Mouse (Mus musculus) liver, adult 2 months (tissue): ENCODE measurements around the gene Olfr160. TPM values are rescaled to one million over a fixed set of nuclear protein-coding genes. Genes with fewer than 3 reads are reported as not detected.

Source experiments
- DNase-seq: peaks from one replicate; pipeline ENCODE4 v3.0.0-alpha.2; 2011; ENCODE audit warnings: low read depth, low spot score; ENCODE audit errors: extremely low read depth
- H3K27ac ChIP-seq: fragments of 200-500 bp; replicated peaks from 2 replicates; pipeline ENCODE4 v1.5.1; 2012; ENCODE audit warnings: low read depth, mild to moderate bottlenecking, control low read depth, inconsistent platforms, low read length; ENCODE audit not compliant: insufficient read depth
- H3K27me3 ChIP-seq: fragments of 200-500 bp; 2 replicates; pipeline ENCODE4 v1.6.1; 2012; ENCODE audit warnings: mild to moderate bottlenecking, moderate library complexity, low read length, inconsistent platforms; ENCODE audit not compliant: control insufficient read depth, insufficient read depth
- H3K36me3 ChIP-seq: fragments of 200-500 bp; 2 replicates; pipeline ENCODE4 v1.6.1; 2012; ENCODE audit warnings: low read length, inconsistent platforms; ENCODE audit not compliant: control insufficient read depth, insufficient read depth
- H3K4me1 ChIP-seq: fragments of 200-500 bp; 2 replicates; pipeline ENCODE4 v1.6.1; 2011; ENCODE audit warnings: low read length; ENCODE audit not compliant: control insufficient read depth, insufficient read depth
- H3K4me3 ChIP-seq: fragments of 200-500 bp; 2 replicates; pipeline ENCODE4 v1.5.1; 2011; ENCODE audit warnings: low read depth, mild to moderate bottlenecking, control low read depth, low read length, moderate library complexity; ENCODE audit not compliant: insufficient read depth
- H3K79me2 ChIP-seq: fragments of 200-500 bp; 2 replicates; pipeline ENCODE4 v1.6.1; 2012; ENCODE audit warnings: inconsistent platforms, mild to moderate bottlenecking, low read length, moderate library complexity; ENCODE audit not compliant: control insufficient read depth, insufficient read depth
- H3K9ac ChIP-seq: fragments of 200-500 bp; 2 replicates; pipeline ENCODE4 v1.6.1; 2012; ENCODE audit warnings: low read depth, mild to moderate bottlenecking, control low read depth, inconsistent platforms, low read length
- CTCF ChIP-seq: fragments of 200-500 bp; IDR thresholded peaks from 2 replicates; pipeline ENCODE4 v1.5.1; 2011; ENCODE audit warnings: low read depth, low read length, control low read depth
- POLR2A ChIP-seq: fragments of 200-500 bp; IDR thresholded peaks from 2 replicates; pipeline ENCODE4 v1.6.1; 2011; ENCODE audit warnings: low read length, control low read depth; ENCODE audit not compliant: insufficient read depth; ENCODE audit errors: extremely low read depth
- WGBS: fragments of 180-500 bp; shearing (Covaris S2); methylation state at CpG from one replicate; pipeline ENCODE4 v1.1.7; 2018; 5-methylcytosine and 5-hydroxymethylcytosine counted together
- polyA plus RNA-seq: library from polyadenylated mRNA; depleted of rRNA; stranded (reverse); fragments of >200 nt; gene quantifications from 2 replicates; pipeline ENCODE4 v1.2.3, GENCODE M21; 2012
- total RNA-seq: library from RNA; depleted of rRNA; stranded (reverse); fragments of >200 nt; gene quantifications from 2 replicates; pipeline ENCODE4 v1.2.3, GENCODE M21; 2014

The Olfr160 gene
- total and polyA plus RNA-seq, 2 experiments: not detected

GRCm38 (mm10) chr9:37744806-37745205, 28.8 kb upstream of the Olfr160 start, which contains the start of gene Olfr874:
TSS of gene Olfr874 (plus strand) at chr9:37745106.
- H3K79me2 ChIP-seq: no peaks in the 10 kb centered on the region
- no peaks in the 10 kb centered on the region for H3K36me3 ChIP-seq
- no peak for DNase-seq
- no peak within 1 kb of the TSS for H3K4me3 ChIP-seq
- H3K27ac ChIP-seq: no peak within 1 kb of the TSS
- TF ChIP-seq POLR2A (no peak), CTCF (no peak)
- no peaks in the 10 kb centered on the region for H3K4me1 ChIP-seq
- H3K27me3 ChIP-seq: no peaks in the 10 kb centered on the region
- no peak within 1 kb of the TSS for H3K9ac ChIP-seq

- no peaks in the 10 kb centered on the region for H3K79me2 ChIP-seq
- no peak overlapping the region for H3K4me3 ChIP-seq
- 95% methylated on average over 1 of the region's 1 CpGs for WGBS
- H3K4me1 ChIP-seq: no peaks in the 10 kb centered on the region
- H3K27ac ChIP-seq: no peak overlapping the region
- TF ChIP-seq CTCF: no peak
- no peak for TF ChIP-seq POLR2A
- H3K9ac ChIP-seq: no peak overlapping the region
- no peaks in the 10 kb centered on the region for H3K36me3 ChIP-seq
- H3K27me3 ChIP-seq: no peaks in the 10 kb centered on the region
- DNase-seq: no peak
Observed at GRCm38 (mm10) chr9:37734310-37734709, 18.3 kb upstream of the Olfr160 start.

GRCm38 (mm10) chr9:37689970-37690686, 25.9 kb downstream of the Olfr160 start:
- Histone ChIP-seq H3K36me3 (no peaks in the 10 kb centered on the region), H3K27me3 (no peaks in the 10 kb centered on the region), H3K9ac (no peak overlapping the region), H3K27ac (no peak overlapping the region), H3K4me3 (no peak overlapping the region), H3K79me2 (no peaks in the 10 kb centered on the region), H3K4me1 (no peaks in the 10 kb centered on the region)
- peak; percentile 29 for DNase-seq
- 64% methylated on average over 5 of the region's 5 CpGs for WGBS
- TF ChIP-seq POLR2A: no peak
- peak; percentile 44; the same call in 1 of the 2 replicates for TF ChIP-seq CTCF

- no peak overlapping the region for H3K27ac ChIP-seq
- H3K4me1 ChIP-seq: no peaks in the 10 kb centered on the region
- no peak overlapping the region for H3K9ac ChIP-seq
- DNase-seq: no peak
- TF ChIP-seq CTCF: no peak
- no peak for TF ChIP-seq POLR2A
- no peaks in the 10 kb centered on the region for H3K79me2 ChIP-seq
- H3K4me3 ChIP-seq: no peak overlapping the region
- no peaks in the 10 kb centered on the region for H3K36me3 ChIP-seq
- 48% methylated on average over 3 of the region's 3 CpGs for WGBS
- H3K27me3 ChIP-seq: no peaks in the 10 kb centered on the region
Observed at GRCm38 (mm10) chr9:37687941-37688303, 28.1 kb downstream of the Olfr160 start.

GRCm38 (mm10) chr9:37687288-37687940, 28.6 kb downstream of the Olfr160 start:
- no peak for DNase-seq
- Histone ChIP-seq H3K79me2 (no peaks in the 10 kb centered on the region), H3K36me3 (no peaks in the 10 kb centered on the region), H3K9ac (no peak overlapping the region), H3K27me3 (no peaks in the 10 kb centered on the region), H3K4me1 (no peaks in the 10 kb centered on the region), H3K4me3 (no peak overlapping the region), H3K27ac (no peak overlapping the region)
- WGBS: 68% methylated on average over 3 of the region's 3 CpGs
- TF ChIP-seq CTCF (no peak), POLR2A (no peak)

GRCm38 (mm10) chr9:37681123-37681522, 34.9 kb downstream of the Olfr160 start:
- H3K36me3 ChIP-seq: no peaks in the 10 kb centered on the region
- DNase-seq: no peak
- no peak overlapping the region for H3K9ac ChIP-seq
- no peak overlapping the region for H3K4me3 ChIP-seq
- no peaks in the 10 kb centered on the region for H3K4me1 ChIP-seq
- H3K27ac ChIP-seq: no peak overlapping the region
- no peak for TF ChIP-seq POLR2A
- TF ChIP-seq CTCF: no peak
- no peaks in the 10 kb centered on the region for H3K79me2 ChIP-seq
- no peaks in the 10 kb centered on the region for H3K27me3 ChIP-seq
- WGBS: 94% methylated on average over 1 of the region's 1 CpGs
